Mouse (Mus musculus): ENCODE measurements around the gene Hsp90ab1. TPM values are rescaled to one million over a fixed set of nuclear protein-coding genes. Genes with fewer than 3 reads are reported as not detected.

Gene Hsp90ab1
- polyA plus RNA-seq, 1 experiment from 2014 or later, result 1,903 TPM

DNA sequence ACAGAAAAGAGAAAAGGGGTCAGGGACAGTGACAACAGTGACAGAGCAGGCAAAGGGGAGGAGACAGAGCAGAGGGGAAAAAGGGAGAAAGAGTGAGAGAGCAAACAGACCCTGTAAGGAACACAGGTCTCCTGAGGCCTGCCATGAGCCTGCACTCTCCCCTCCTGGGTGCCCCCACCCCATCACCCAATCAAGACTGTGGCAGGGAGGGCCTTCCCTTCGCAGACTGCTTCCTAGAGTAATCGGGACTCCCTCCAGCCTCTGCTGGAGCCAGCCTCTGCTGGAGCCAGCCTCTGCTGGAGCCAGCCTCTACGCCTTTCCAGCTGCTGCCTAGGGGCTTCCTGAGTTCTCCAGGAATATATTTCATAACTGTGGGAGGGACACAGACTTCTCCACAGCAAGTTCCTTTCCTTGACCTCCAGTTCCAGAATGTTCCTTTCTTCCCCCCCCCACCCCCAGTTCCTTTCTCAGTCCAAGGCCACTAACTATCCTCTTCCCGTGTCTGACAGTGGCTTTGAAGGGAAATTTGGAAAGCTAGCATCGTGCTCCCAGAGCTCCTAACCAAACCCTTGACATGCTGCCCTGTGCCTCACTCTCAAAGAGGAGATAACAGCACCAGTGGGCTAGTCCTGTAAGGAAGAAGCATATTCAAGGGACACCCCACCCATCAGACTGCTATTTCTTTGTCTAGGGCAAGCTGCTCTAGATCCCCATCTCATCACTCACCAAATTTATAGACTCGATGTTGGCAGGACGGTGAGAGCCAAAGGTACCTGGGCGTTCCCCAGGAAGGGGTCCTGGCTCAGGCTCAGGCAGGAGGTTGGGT lies 19.7 kb upstream of the Hsp90ab1 start:
- Histone ChIP-seq H3K27me3 (ENCODE audit: control insufficient read depth, insufficient read depth, low read length) (peaks cover 25% of the 10 kb centered on the region), H3K9me3 (ENCODE audit: control insufficient read depth, low read length) (no peaks in the 10 kb centered on the region; the same call in 1 of the 2 replicates), H3K4me3 (ENCODE audit: low read depth, low read length) (no peak overlapping the region), H3K36me3 (ENCODE audit: control insufficient read depth, insufficient read depth, low read length) (peaks cover 5% of the 10 kb centered on the region), H3K9ac (ENCODE audit: low read length) (peak overlapping the region; percentile 28; the same call in 1 of the 2 replicates), H3K4me2 (ENCODE audit: low read depth, severe bottlenecking) (no peak overlapping the region), H3K27ac (replicated peaks; ENCODE audit: low read depth, low read length) (no peak overlapping the region), H3K4me1 (ENCODE audit: control insufficient read depth, insufficient read depth, low read length) (peaks cover 28% of the 10 kb centered on the region)
- no peak for ATAC-seq (ENCODE audit: insufficient number of reproducible peaks, low FRiP score, low TSS enrichment, low read depth)
- no peak for DNase-seq (ENCODE audit: low spot score)
- WGBS, result 53% methylated on average over 8 of the region's 8 CpGs

DNA sequence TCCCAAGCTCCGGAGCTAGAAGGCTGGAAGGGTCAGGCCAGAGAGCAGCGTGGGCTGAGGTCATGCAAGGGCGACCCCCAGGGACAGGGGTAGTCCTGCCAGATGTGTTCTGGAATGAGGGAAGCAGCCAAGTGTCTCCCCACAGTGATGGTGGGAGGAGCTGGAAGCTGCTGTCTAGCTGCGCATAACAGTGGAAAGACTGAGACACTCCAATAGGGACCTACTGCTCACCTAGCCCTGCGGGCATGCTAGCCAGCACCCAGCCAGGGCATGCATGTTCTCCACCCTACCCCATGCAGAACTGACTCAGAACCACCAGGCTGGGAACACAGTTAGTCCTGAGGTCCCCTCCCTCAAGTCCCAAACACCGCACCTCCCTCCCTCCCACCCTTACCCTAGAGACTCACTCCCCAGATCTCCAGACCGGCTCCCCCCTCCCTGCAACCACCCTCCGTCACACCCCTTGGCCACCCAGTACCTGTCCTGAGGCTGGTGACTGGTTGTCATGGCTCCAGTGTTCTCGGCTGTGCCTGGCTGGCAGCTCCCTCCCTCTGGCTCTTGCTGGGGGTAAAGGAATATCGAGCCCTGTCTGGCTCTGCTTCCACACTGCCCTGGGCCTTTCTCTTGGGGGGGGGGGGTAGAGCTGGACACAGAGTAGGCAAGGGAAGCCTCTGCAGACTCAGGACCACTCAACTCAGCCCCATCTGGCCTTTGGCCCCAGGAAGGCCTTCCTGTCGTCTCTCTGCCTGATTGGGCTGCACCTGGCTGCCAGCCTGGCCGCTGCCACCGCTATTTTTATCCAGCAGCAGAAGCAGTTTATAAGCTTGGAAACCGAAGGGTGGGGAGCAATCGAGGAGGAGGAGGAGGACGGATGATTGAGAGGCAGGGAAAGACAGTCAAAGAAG lies 18.9 kb upstream of the Hsp90ab1 start:
- ATAC-seq (ENCODE audit: insufficient number of reproducible peaks, low FRiP score, low TSS enrichment, low read depth) (no peak), DNase-seq (ENCODE audit: low spot score) (no peak)
- no peaks in the 10 kb centered on the region; the same call in 1 of the 2 replicates for H3K9me3 ChIP-seq (ENCODE audit: control insufficient read depth, low read length)
- peaks cover 26% of the 10 kb centered on the region for H3K4me1 ChIP-seq (ENCODE audit: control insufficient read depth, insufficient read depth, low read length)
- peaks cover 25% of the 10 kb centered on the region for H3K27me3 ChIP-seq (ENCODE audit: control insufficient read depth, insufficient read depth, low read length)
- H3K9ac ChIP-seq (ENCODE audit: low read length), result peak overlapping the region; percentile 28; the same call in 1 of the 2 replicates
- H3K27ac ChIP-seq (replicated peaks; ENCODE audit: low read depth, low read length), result no peak overlapping the region
- H3K4me3 ChIP-seq (ENCODE audit: low read depth, low read length), result no peak overlapping the region
- no peak overlapping the region for H3K4me2 ChIP-seq (ENCODE audit: low read depth, severe bottlenecking)
- peaks cover 8% of the 10 kb centered on the region for H3K36me3 ChIP-seq (ENCODE audit: control insufficient read depth, insufficient read depth, low read length)
- 54% methylated on average over 16 of the region's 16 CpGs for WGBS

DNA sequence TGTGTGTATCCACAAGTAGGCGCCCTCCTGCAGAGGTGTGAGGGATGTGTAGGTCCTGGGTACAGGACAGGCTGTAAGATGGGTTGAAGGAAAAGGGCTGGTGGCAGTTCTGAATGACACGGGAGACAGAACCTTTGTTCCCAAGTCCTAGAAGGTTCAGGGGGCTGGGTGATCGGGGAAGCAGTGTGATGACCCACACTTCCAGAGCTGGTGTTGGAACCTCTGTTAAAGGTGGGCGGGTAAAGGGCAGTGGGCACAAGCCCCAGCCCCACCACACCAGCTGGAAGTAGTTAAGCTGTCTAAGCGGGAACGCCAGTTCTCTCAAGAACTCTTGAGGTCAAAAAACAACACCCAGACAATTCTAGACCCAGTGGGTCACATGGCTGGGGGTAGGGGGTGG lies 17.3 kb upstream of the Hsp90ab1 start:
- Histone ChIP-seq H3K36me3 (ENCODE audit: control insufficient read depth, insufficient read depth, low read length) (peaks cover 8% of the 10 kb centered on the region), H3K9me3 (ENCODE audit: control insufficient read depth, low read length) (no peaks in the 10 kb centered on the region; the same call in 1 of the 2 replicates), H3K27me3 (ENCODE audit: control insufficient read depth, insufficient read depth, low read length) (peaks cover 21% of the 10 kb centered on the region), H3K9ac (ENCODE audit: low read length) (no peak overlapping the region), H3K4me2 (ENCODE audit: low read depth, severe bottlenecking) (no peak overlapping the region), H3K4me3 (ENCODE audit: low read depth, low read length) (no peak overlapping the region), H3K4me1 (ENCODE audit: control insufficient read depth, insufficient read depth, low read length) (peaks cover 22% of the 10 kb centered on the region; the same call in 1 of the 2 replicates), H3K27ac (replicated peaks; ENCODE audit: low read depth, low read length) (no peak overlapping the region)
- WGBS, result 60% methylated on average over 6 of the region's 6 CpGs
- DNase-seq (ENCODE audit: low spot score) (no peak), ATAC-seq (ENCODE audit: insufficient number of reproducible peaks, low FRiP score, low TSS enrichment, low read depth) (no peak)

DNA sequence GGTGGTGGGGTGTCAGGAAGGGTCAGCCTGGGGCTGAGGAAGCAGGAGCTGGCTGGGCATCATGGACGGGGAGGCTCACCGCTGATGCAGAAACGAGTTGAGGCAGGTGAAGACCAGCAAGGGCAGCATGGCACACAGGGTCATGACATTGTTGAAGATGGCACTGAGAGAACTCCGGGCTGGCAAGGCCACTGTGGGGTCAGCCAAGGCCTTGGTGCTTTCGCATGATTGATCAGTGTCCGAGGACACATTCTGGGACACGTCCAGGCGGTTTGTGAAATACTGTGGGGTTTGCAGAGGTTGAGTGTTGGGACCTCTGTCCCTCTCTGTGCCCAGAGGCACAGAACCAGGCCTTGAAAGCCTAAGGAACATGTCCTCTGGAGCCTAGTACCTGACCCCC lies 16.8 kb upstream of the Hsp90ab1 start:
- no peak overlapping the region for H3K4me3 ChIP-seq (ENCODE audit: low read depth, low read length)
- H3K36me3 ChIP-seq (ENCODE audit: control insufficient read depth, insufficient read depth, low read length), result peaks cover 8% of the 10 kb centered on the region
- peaks cover 21% of the 10 kb centered on the region for H3K4me1 ChIP-seq (ENCODE audit: control insufficient read depth, insufficient read depth, low read length)
- no peak overlapping the region for H3K9ac ChIP-seq (ENCODE audit: low read length)
- no peaks in the 10 kb centered on the region; the same call in 1 of the 2 replicates for H3K9me3 ChIP-seq (ENCODE audit: control insufficient read depth, low read length)
- ATAC-seq (ENCODE audit: insufficient number of reproducible peaks, low FRiP score, low TSS enrichment, low read depth) (no peak), DNase-seq (ENCODE audit: low spot score) (no peak)
- H3K27me3 ChIP-seq (ENCODE audit: control insufficient read depth, insufficient read depth, low read length), result peaks cover 17% of the 10 kb centered on the region
- no peak overlapping the region for H3K4me2 ChIP-seq (ENCODE audit: low read depth, severe bottlenecking)
- 96% methylated on average over 8 of the region's 8 CpGs for WGBS
- no peak overlapping the region for H3K27ac ChIP-seq (replicated peaks; ENCODE audit: low read depth, low read length)

DNA sequence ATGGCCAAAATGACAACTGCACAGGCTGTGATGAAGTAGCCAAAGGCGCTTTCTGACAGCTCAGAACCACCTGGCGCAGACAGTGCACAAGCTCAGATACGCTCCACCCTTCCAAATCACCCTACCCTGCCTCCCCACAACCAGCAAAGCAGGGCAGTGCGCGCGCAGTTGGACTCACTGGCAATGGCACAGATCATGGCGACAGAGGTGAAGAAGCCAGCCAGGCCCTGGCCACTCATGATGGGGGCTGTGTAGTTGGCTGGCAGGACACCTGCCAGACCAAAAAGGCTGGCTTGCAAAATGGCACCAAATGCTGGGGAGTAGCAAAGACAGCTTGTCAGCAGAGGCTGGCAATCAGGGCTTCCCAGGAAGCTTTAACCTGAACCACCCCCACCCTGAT lies 16.2 kb upstream of the Hsp90ab1 start:
- H3K9me3 ChIP-seq (ENCODE audit: control insufficient read depth, low read length), result no peaks in the 10 kb centered on the region

DNA sequence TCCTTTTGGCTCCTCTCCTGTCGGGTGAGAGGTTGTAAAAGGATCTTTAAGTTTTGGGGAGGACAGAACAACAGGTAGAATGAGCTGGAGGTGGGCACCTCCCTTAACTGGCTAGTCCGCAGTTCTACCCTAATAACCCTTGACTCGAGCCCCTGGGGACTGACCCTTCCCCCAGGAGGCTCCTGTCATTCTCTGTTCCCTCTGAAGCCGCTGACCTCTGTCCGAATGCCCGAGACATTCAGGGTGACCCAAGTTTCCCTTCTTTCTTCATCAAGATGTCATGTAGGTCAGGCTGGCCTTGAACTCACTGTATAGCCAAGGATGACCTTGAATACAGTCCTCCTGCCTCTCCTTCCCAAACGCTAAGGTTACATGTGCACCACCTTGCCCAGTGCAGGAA lies 15.3 kb upstream of the Hsp90ab1 start:
- H3K9me3 ChIP-seq (ENCODE audit: control insufficient read depth, low read length), result no peaks in the 10 kb centered on the region
- DNase-seq (ENCODE audit: low spot score) (no peak), ATAC-seq (ENCODE audit: insufficient number of reproducible peaks, low FRiP score, low TSS enrichment, low read depth) (no peak)
- H3K36me3 ChIP-seq (ENCODE audit: control insufficient read depth, insufficient read depth, low read length), result peaks cover 8% of the 10 kb centered on the region
- H3K27me3 ChIP-seq (ENCODE audit: control insufficient read depth, insufficient read depth, low read length), result peaks cover 4% of the 10 kb centered on the region; the same call in 1 of the 2 replicates
- 88% methylated on average over 7 of the region's 7 CpGs for WGBS
- no peak overlapping the region for H3K9ac ChIP-seq (ENCODE audit: low read length)
- no peak overlapping the region for H3K4me2 ChIP-seq (ENCODE audit: low read depth, severe bottlenecking)
- H3K4me3 ChIP-seq (ENCODE audit: low read depth, low read length), result no peak overlapping the region
- H3K27ac ChIP-seq (replicated peaks; ENCODE audit: low read depth, low read length), result no peak overlapping the region
- H3K4me1 ChIP-seq (ENCODE audit: control insufficient read depth, insufficient read depth, low read length), result peaks cover 19% of the 10 kb centered on the region

More for the DNA sequence above, 16.2 kb upstream of the Hsp90ab1 start:
- H3K9ac ChIP-seq (ENCODE audit: low read length), result no peak overlapping the region
- H3K27me3 ChIP-seq (ENCODE audit: control insufficient read depth, insufficient read depth, low read length), result peaks cover 11% of the 10 kb centered on the region
- peaks cover 22% of the 10 kb centered on the region for H3K4me1 ChIP-seq (ENCODE audit: control insufficient read depth, insufficient read depth, low read length)
- H3K27ac ChIP-seq (replicated peaks; ENCODE audit: low read depth, low read length), result no peak overlapping the region
- 97% methylated on average over 7 of the region's 7 CpGs for whole genome bisulfite sequencing
- ATAC-seq (ENCODE audit: insufficient number of reproducible peaks, low FRiP score, low TSS enrichment, low read depth) (no peak), DNase-seq (ENCODE audit: low spot score) (no peak)
- peaks cover 8% of the 10 kb centered on the region for H3K36me3 ChIP-seq (ENCODE audit: control insufficient read depth, insufficient read depth, low read length)
- no peak overlapping the region for H3K4me3 ChIP-seq (ENCODE audit: low read depth, low read length)
- H3K4me2 ChIP-seq (ENCODE audit: low read depth, severe bottlenecking), result no peak overlapping the region

DNA sequence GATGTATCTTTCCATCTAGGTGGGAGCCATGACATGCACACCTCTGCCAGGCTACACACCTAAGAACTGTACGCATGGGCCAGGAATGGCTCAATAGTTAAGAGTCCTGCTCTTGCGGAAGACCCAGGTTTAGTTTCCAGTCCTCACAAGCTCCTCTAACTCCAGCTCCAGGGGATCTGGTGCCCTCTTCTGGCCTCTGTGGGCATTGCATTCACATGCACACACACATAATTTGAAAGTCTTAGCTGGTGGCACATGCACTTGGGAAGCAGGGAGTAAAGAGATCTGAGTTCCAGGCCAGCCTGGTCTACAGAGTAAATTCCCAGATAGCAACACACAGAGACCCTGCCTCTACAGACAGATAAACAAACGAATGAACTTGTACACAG lies 13.4 kb upstream of the Hsp90ab1 start:
- Histone ChIP-seq H3K36me3 (ENCODE audit: control insufficient read depth, insufficient read depth, low read length) (peaks cover 7% of the 10 kb centered on the region), H3K4me3 (ENCODE audit: low read depth, low read length) (no peak overlapping the region), H3K4me1 (ENCODE audit: control insufficient read depth, insufficient read depth, low read length) (peaks cover 11% of the 10 kb centered on the region), H3K4me2 (ENCODE audit: low read depth, severe bottlenecking) (no peak overlapping the region), H3K9me3 (ENCODE audit: control insufficient read depth, low read length) (no peaks in the 10 kb centered on the region), H3K27me3 (ENCODE audit: control insufficient read depth, insufficient read depth, low read length) (no peaks in the 10 kb centered on the region), H3K9ac (ENCODE audit: low read length) (no peak overlapping the region), H3K27ac (replicated peaks; ENCODE audit: low read depth, low read length) (no peak overlapping the region)
- no peak for ATAC-seq (ENCODE audit: insufficient number of reproducible peaks, low FRiP score, low TSS enrichment, low read depth)
- WGBS, result 94% methylated on average over 3 of the region's 3 CpGs
- DNase-seq (ENCODE audit: low spot score), result no peak

DNA sequence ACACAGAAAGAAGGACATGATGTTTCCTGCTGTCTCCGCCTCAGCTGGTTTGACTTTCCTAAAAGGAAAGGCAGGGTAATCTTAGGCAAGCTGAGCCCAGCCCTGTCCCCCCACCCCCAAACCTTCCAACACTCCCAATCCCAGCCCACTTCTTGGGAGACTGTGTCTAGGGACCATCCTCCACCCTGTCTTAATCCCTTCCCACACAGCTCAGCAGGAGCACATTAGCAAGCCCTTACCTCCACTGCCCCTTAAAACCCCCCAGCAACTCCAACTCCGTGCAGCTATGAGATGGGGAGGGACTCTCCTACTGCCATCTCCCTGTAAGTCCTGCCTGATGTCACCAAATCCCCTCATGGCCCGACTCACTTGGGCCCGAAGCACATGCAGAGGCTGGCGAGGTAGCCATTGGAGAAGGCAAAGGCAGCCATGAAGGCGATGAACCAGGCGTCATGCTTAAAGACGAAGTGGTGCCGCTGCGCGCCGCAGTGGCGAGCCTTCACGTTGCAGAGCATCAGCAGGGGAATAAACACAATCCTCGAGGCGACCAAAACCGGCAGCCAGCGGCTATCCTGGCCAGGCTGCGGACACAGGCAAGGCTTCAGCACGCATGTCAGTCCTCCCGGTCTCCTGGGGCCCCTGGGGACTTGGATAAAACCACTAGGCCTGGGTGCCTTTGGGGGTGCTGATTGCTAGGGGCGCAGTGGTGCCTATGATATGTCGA lies 12.8 kb upstream of the Hsp90ab1 start:
- 73% methylated on average over 23 of the region's 23 CpGs for WGBS
- DNase-seq (ENCODE audit: low spot score) (no peak), ATAC-seq (ENCODE audit: insufficient number of reproducible peaks, low FRiP score, low TSS enrichment, low read depth) (no peak)
- H3K9ac ChIP-seq (ENCODE audit: low read length), result peak overlapping the region; percentile 30; the same call in 1 of the 2 replicates
- no peak overlapping the region for H3K4me2 ChIP-seq (ENCODE audit: low read depth, severe bottlenecking)
- no peaks in the 10 kb centered on the region for H3K27me3 ChIP-seq (ENCODE audit: control insufficient read depth, insufficient read depth, low read length)
- no peak overlapping the region for H3K4me3 ChIP-seq (ENCODE audit: low read depth, low read length)
- H3K36me3 ChIP-seq (ENCODE audit: control insufficient read depth, insufficient read depth, low read length), result peaks cover 6% of the 10 kb centered on the region
- peak overlapping the region; percentile 55; the same call in 1 of the 2 replicates for H3K27ac ChIP-seq (replicated peaks; ENCODE audit: low read depth, low read length)
- no peaks in the 10 kb centered on the region for H3K9me3 ChIP-seq (ENCODE audit: control insufficient read depth, low read length)
- peaks cover 13% of the 10 kb centered on the region for H3K4me1 ChIP-seq (ENCODE audit: control insufficient read depth, insufficient read depth, low read length)
